Mouse (Mus musculus) heart, adult 2 months (tissue): ENCODE data around the gene Col8a2. TPM values are rescaled to one million over a fixed set of nuclear protein-coding genes. Genes with fewer than 3 reads are reported as not detected.
A peak's percentile ranks its signal among the peaks of the same experiment; 100 is the strongest.

Source experiments
- DNase-seq, 2 experiments: peaks; one replicate each; pipeline ENCODE4 v3.0.0; 2021
- H3K27ac ChIP-seq: fragments of 200-600 bp; 2 replicates; pipeline ENCODE4 v1.8.1; 2022
- H3K27me3 ChIP-seq: fragments of 200-500 bp; 2 replicates; pipeline ENCODE4 v1.6.1; 2012; ENCODE audit warnings: mild to moderate bottlenecking, low read length, inconsistent platforms, mixed read lengths; ENCODE audit not compliant: control insufficient read depth, insufficient read depth
- H3K36me3 ChIP-seq: fragments of 200-500 bp; 2 replicates; pipeline ENCODE4 v1.6.1; 2012; ENCODE audit warnings: low read length, inconsistent platforms; ENCODE audit not compliant: control insufficient read depth, insufficient read depth
- H3K4me1 ChIP-seq: fragments of 200-500 bp; 2 replicates; pipeline ENCODE4 v1.6.1; 2011; ENCODE audit warnings: low read length; ENCODE audit not compliant: control insufficient read depth, insufficient read depth
- H3K4me3 ChIP-seq: fragments of 200-600 bp; 2 replicates; pipeline ENCODE4 v1.8.1; 2022
- H3K79me2 ChIP-seq: fragments of 200-500 bp; replicated peaks from 2 replicates; pipeline ENCODE4 v1.6.1; 2012; ENCODE audit warnings: mild to moderate bottlenecking, inconsistent platforms, low read length, moderate library complexity, mixed read lengths; ENCODE audit not compliant: control insufficient read depth, insufficient read depth
- H3K9ac ChIP-seq: fragments of 200-500 bp; 2 replicates; pipeline ENCODE4 v1.6.1; 2012; ENCODE audit warnings: low read depth, mild to moderate bottlenecking, control low read depth, inconsistent platforms, low read length, mixed read lengths
- CTCF ChIP-seq: fragments of 200-600 bp; IDR thresholded peaks from 2 replicates; pipeline ENCODE4 v1.8.1; 2022; ENCODE audit warnings: antibody characterized with exemption, mild to moderate bottlenecking, moderate library complexity
- EP300 ChIP-seq: fragments of 200-500 bp; IDR thresholded peaks from 2 replicates; pipeline ENCODE4 v1.6.1; 2011; ENCODE audit warnings: low read depth, low read length, control low read depth; ENCODE audit not compliant: insufficient read depth
- POLR2A ChIP-seq: fragments of 200-500 bp; IDR thresholded peaks from 2 replicates; pipeline ENCODE4 v1.6.1; 2011; ENCODE audit warnings: mild to moderate bottlenecking, low read depth, low read length, control low read depth; ENCODE audit not compliant: insufficient read depth
- WGBS: fragments of 180-500 bp; shearing (Covaris S2); methylation state at CpG from one replicate; pipeline ENCODE4 v1.1.7; 2018; 5-methylcytosine and 5-hydroxymethylcytosine counted together
- intact Hi-C: fragments of 180-260 bp; cut with DNase I; formaldehyde crosslinking; loops from one replicate; pipeline ENCODE4 v1.15.1; 2025
- polyA plus RNA-seq: library from polyadenylated mRNA; depleted of rRNA; stranded (reverse); fragments of >200 nt; gene quantifications from 2 replicates; pipeline ENCODE4 v1.2.3, GENCODE M21; 2012
- total RNA-seq, 2 experiments: library from RNA; stranded (reverse); gene quantifications; 2 replicates each; pipeline ENCODE4 v1.2.3; 2021

Col8a2 gene
- total and polyA plus RNA-seq, 3 experiments: 0.45 to 0.66 (median 0.57) TPM

GRCm38 (mm10) chr4:126253637-126254272 is 32.8 kb upstream of the Col8a2 start:
- Histone ChIP-seq H3K9ac (peak overlapping the region; percentile 89; the same call in 1 of the 2 replicates), H3K36me3 (peaks cover 12% of the 10 kb centered on the region), H3K4me3 (peak overlapping the region; percentile 100), H3K79me2 (peaks cover 14% of the 10 kb centered on the region), H3K4me1 (peaks cover 36% of the 10 kb centered on the region), H3K27me3 (no peaks in the 10 kb centered on the region), H3K27ac (peak overlapping the region; percentile 100)
- no peak for DNase-seq
- TF ChIP-seq CTCF (no peak), POLR2A (no peak), EP300 (no peak)
- WGBS: 21% methylated on average over 14 of the region's 14 CpGs
- intact Hi-C loops: no loop called here

GRCm38 (mm10) chr4:126254315-126255112 is 32.1 kb upstream of the Col8a2 start:
- Histone ChIP-seq H3K9ac (peak overlapping the region; percentile 89), H3K4me1 (peaks cover 40% of the 10 kb centered on the region), H3K27ac (peak overlapping the region; percentile 100), H3K79me2 (peaks cover 14% of the 10 kb centered on the region), H3K27me3 (no peaks in the 10 kb centered on the region), H3K36me3 (peaks cover 12% of the 10 kb centered on the region), H3K4me3 (peak overlapping the region; percentile 100)
- TF ChIP-seq EP300 (0 out of 2 replicates have a peak, but pooled peaks have one; percentile 54), CTCF (no peak), POLR2A (peak; percentile 62)
- DNase-seq: peak; percentile 38 to 79
- 8% methylated on average over 9 of the region's 9 CpGs for WGBS
- intact Hi-C loops: no loop called here

GRCm38 (mm10) chr4:126255113-126256001 is 31.2 kb upstream of the Col8a2 start:
- no peak for TF ChIP-seq EP300
- TF ChIP-seq CTCF: no peak
- TF ChIP-seq POLR2A: no peak
- Histone ChIP-seq H3K4me3 (peak overlapping the region; percentile 100), H3K27ac (peak overlapping the region; percentile 100), H3K79me2 (peaks cover 12% of the 10 kb centered on the region), H3K4me1 (peaks cover 42% of the 10 kb centered on the region), H3K36me3 (peaks cover 11% of the 10 kb centered on the region), H3K27me3 (no peaks in the 10 kb centered on the region), H3K9ac (peak overlapping the region; percentile 89)
- WGBS: 1% methylated on average over 50 of the region's 50 CpGs
- intact Hi-C loops: loop anchor here (1.0 kb wide), 1 partner anchor 17 kb away; no protein-coding TSS in a partner anchor
- peak; percentile 73 to 74 for DNase-seq

GRCm38 (mm10) chr4:126256131-126256791 is 30.3 kb upstream of the Col8a2 start, which contains the start of gene Map7d1:
TSS of gene Map7d1 (minus strand) at chr4:126256343.
- intact Hi-C loops: loop anchor here (1.0 kb wide), 1 partner anchor 18 kb away; no protein-coding TSS in a partner anchor
- Histone ChIP-seq H3K27ac (peak within 1 kb of the TSS; percentile 100), H3K4me1 (peaks cover 40% of the 10 kb centered on the region), H3K4me3 (peak within 1 kb of the TSS; percentile 100), H3K36me3 (peaks cover 5% of the 10 kb centered on the region; the same call in 1 of the 2 replicates), H3K79me2 (peaks cover 8% of the 10 kb centered on the region), H3K27me3 (no peaks in the 10 kb centered on the region), H3K9ac (peak within 1 kb of the TSS; percentile 89)
- DNase-seq: peak; percentile 93 to 95
- TF ChIP-seq CTCF (peak; percentile 39), EP300 (0 out of 2 replicates have a peak, but pooled peaks have one; percentile 20), POLR2A (peak; percentile 91)
- WGBS: under 1% methylated on average over 56 of the region's 59 CpGs
